Mouse (Mus musculus) thymus, postnatal 25 days (tissue): ENCODE data around the gene Pecam1.
"Not testable (repeated sequence)": the region's sequence is repeated elsewhere in the genome, so short reads cannot be mapped to it uniquely, and the experiment has no call there.

ENCODE experiments used
- DNase-seq: peaks from one replicate; pipeline ENCODE4 v3.0.0; 2022

Pecam1 gene

GRCm38 (mm10) chr11:106665328-106665727, 85.1 kb downstream of the Pecam1 start:
- DNase-seq: peak; percentile 64

- DNase-seq: no peak
These were observed 85.7 kb downstream of the Pecam1 start for GRCm38 (mm10) chr11:106664691-106665090.

GRCm38 (mm10) chr11:106663838-106664237, 86.6 kb downstream of the Pecam1 start:
- no peak for DNase-seq

- DNase-seq: no peak
These were observed 87.6 kb downstream of the Pecam1 start for GRCm38 (mm10) chr11:106662634-106663407.

- DNase-seq: peak; percentile 37
These were observed 89.9 kb downstream of the Pecam1 start for GRCm38 (mm10) chr11:106660453-106661081.

- no peak for DNase-seq
These were observed 90.7 kb downstream of the Pecam1 start for GRCm38 (mm10) chr11:106659598-106660295.

GRCm38 (mm10) chr11:106658051-106658880, 92.2 kb downstream of the Pecam1 start:
- DNase-seq: peak; percentile 48

- not testable (repeated sequence) for DNase-seq
These were observed 93.4 kb downstream of the Pecam1 start for GRCm38 (mm10) chr11:106656896-106657498.

GRCm38 (mm10) chr11:106648347-106648746, 102.1 kb downstream of the Pecam1 start:
- peak; percentile 84 for DNase-seq

- DNase-seq: no peak
These were observed 107.3 kb downstream of the Pecam1 start for GRCm38 (mm10) chr11:106642966-106643637.

GRCm38 (mm10) chr11:106641580-106641979, 108.8 kb downstream of the Pecam1 start:
- no peak for DNase-seq

GRCm38 (mm10) chr11:106640059-106640458, 110.4 kb downstream of the Pecam1 start:
- DNase-seq: no peak

GRCm38 (mm10) chr11:106639356-106639692, 111.1 kb downstream of the Pecam1 start:
- DNase-seq: no peak

- DNase-seq: no peak
These were observed 111.7 kb downstream of the Pecam1 start for GRCm38 (mm10) chr11:106638551-106639355.

GRCm38 (mm10) chr11:106637754-106638153, 112.7 kb downstream of the Pecam1 start:
- no peak for DNase-seq

GRCm38 (mm10) chr11:106635946-106636345, 114.5 kb downstream of the Pecam1 start:
- DNase-seq: no peak

- DNase-seq: not testable (repeated sequence)
These were observed 116.3 kb downstream of the Pecam1 start for GRCm38 (mm10) chr11:106634175-106634574.

GRCm38 (mm10) chr11:106633456-106633855, 117.0 kb downstream of the Pecam1 start:
- DNase-seq: no peak

GRCm38 (mm10) chr11:106627692-106628091, 122.7 kb downstream of the Pecam1 start:
- DNase-seq: peak; percentile 81

GRCm38 (mm10) chr11:106625577-106625976, 124.9 kb downstream of the Pecam1 start:
- no peak for DNase-seq

- no peak for DNase-seq
These were observed 126.8 kb downstream of the Pecam1 start for GRCm38 (mm10) chr11:106623629-106624028.
